ENCODE assay signal across 8 mouse cellular contexts in the genomic region with DNA sequence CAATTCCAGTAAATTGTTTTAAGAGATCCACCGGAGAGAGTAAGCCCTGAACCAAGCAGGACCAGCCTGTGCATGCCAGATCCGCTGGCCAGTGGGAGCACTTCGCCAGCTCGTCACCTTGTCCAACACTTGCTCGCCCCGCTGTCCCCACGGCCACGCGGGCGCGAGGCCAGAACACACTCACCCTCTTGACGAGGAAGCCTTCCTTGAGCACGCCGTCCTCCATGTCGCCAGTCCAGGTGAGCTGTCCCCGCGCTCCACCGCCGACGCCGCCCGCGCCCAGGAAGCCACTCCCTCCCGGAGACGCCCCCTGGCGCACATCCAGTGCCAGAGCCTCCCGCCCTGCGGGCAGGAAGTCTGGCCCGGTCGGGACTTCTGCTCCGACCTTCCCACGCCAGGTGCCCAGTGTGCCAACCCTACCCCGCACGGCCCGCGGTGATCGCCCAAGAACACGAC. TPM values are rescaled to one million over a fixed set of nuclear protein-coding genes. Genes with fewer than 3 reads are reported as not detected.
DNase-seq lines count a peak whose midpoint lies in the region; ATAC-seq and TF ChIP-seq lines count a peak whose summit lies in the region.

A gene (minus strand): TSS at position 258 of the 456 bp plus-strand sequence.

- no peak for TF ChIP-seq POLR2A in kidney, adult 2 months (IDR thresholded peaks at IDR 0.05; ENCODE audit: low read depth, low read length)
- no peak for TF ChIP-seq POLR2A in olfactory bulb, adult 2 months (IDR thresholded peaks at IDR 0.05; ENCODE audit: insufficient read depth, low read depth, low read length)

- DNase-seq in gastrocnemius, adult 2 months = peak; percentile 79
- DNase-seq in gastrocnemius, postnatal 25 days = no peak
- peak; percentile 71 for DNase-seq in cerebellum, adult 9-11 months
- DNase-seq in gonadal fat pad, adult 2 months (ENCODE audit: low read depth) = no peak
- DNase-seq in kidney, adult 2 months = peak; percentile 85
- peak; percentile 85 for DNase-seq in thymus, postnatal 4 days

- peak; percentile 51 for ATAC-seq in lung, embryonic 15.5 days (ENCODE audit: borderline replicate concordance, extremely low read depth, low FRiP score, low TSS enrichment)

- H3K27ac ChIP-seq in gastrocnemius, adult 2 months = no peak within 1 kb of the TSS
- no peak within 1 kb of the TSS for H3K27ac ChIP-seq in kidney, adult 2 months (ENCODE audit: insufficient read depth, low read depth, low read length)
- H3K27ac ChIP-seq in lung, embryonic 15.5 days = no peak within 1 kb of the TSS
- no peak within 1 kb of the TSS for H3K27ac ChIP-seq in olfactory bulb, adult 2 months (ENCODE audit: insufficient read depth, low read depth, low read length)

- no peaks in the 10 kb centered on the region for H3K9me3 ChIP-seq in lung, embryonic 15.5 days

- H3K36me3 ChIP-seq in kidney, adult 2 months (ENCODE audit: control insufficient read depth, insufficient read depth, low read length) = no peaks in the 10 kb centered on the region
- H3K36me3 ChIP-seq in lung, embryonic 15.5 days = no peaks in the 10 kb centered on the region

- no peaks in the 10 kb centered on the region; the same call in 1 of the 2 replicates for H3K27me3 ChIP-seq in kidney, adult 2 months (replicated peaks; ENCODE audit: control insufficient read depth, insufficient read depth, low read length)
- H3K27me3 ChIP-seq in lung, embryonic 15.5 days = peaks cover 28% of the 10 kb centered on the region

- WGBS in kidney, adult 2 months = 3% methylated on average over 38 of the region's 38 CpGs
- WGBS in lung, embryonic 15.5 days = 2% methylated on average over 38 of the region's 38 CpGs
- 4% methylated on average over 38 of the region's 38 CpGs for WGBS in olfactory bulb, adult 2 months

- intact Hi-C loops in gastrocnemius, adult 2 months (cut with DNase I) = no loop called here

- H3K9ac ChIP-seq in lung, embryonic 15.5 days = peak within 1 kb of the TSS; percentile 25; the same call in 1 of the 2 replicates

- peak within 1 kb of the TSS; percentile 70 for H3K4me3 ChIP-seq in gastrocnemius, adult 2 months
- H3K4me3 ChIP-seq in kidney, adult 2 months (ENCODE audit: insufficient read depth, low read depth, low read length) = peak within 1 kb of the TSS; percentile 41
- peak within 1 kb of the TSS; percentile 44 for H3K4me3 ChIP-seq in lung, embryonic 15.5 days
- peak within 1 kb of the TSS; percentile 21 for H3K4me3 ChIP-seq in olfactory bulb, adult 2 months (ENCODE audit: insufficient read depth, low read depth, low read length)

- H3K4me1 ChIP-seq in kidney, adult 2 months (ENCODE audit: control insufficient read depth, insufficient read depth, low read length) = 0 out of 2 replicates have a peak, but pooled peaks cover 3% of the 10 kb centered on the region
- H3K4me1 ChIP-seq in lung, embryonic 15.5 days = peaks cover 14% of the 10 kb centered on the region
- peaks cover 15% of the 10 kb centered on the region for H3K4me1 ChIP-seq in olfactory bulb, adult 2 months (ENCODE audit: control insufficient read depth, insufficient read depth, low read length)

- TF ChIP-seq CTCF in gastrocnemius, adult 2 months (IDR thresholded peaks at IDR 0.05) = peak; percentile 10; the same call in 1 of the 2 replicates
- TF ChIP-seq CTCF in kidney, adult 2 months (conservative IDR thresholded peaks at IDR 0.05; ENCODE audit: insufficient read depth, insufficient read length, low read depth, low read length) = no peak; the same call in 1 of the 2 replicates
- no peak for TF ChIP-seq CTCF in olfactory bulb, adult 2 months (IDR thresholded peaks at IDR 0.05; ENCODE audit: insufficient read depth, low read depth, low read length)

- H3K4me2 ChIP-seq in lung, embryonic 15.5 days = peak within 1 kb of the TSS; percentile 86

RNA-seq across cellular contexts. Expression of the gene that starts here (rescaled TPM):
- under 1 TPM; 0.20 to 0.28 TPM for total RNA-seq in gastrocnemius, adult 2 months (2021)
- under 1 TPM in 1 of 2 experiments, not detected in 1; 0.43 TPM for total RNA-seq in gastrocnemius, postnatal 25 days (2021)
- 12.7 and 20.7 TPM in 2 replicates for polyA plus RNA-seq in gonadal fat pad, adult 2 months (2012; rRNA removed)
- 2.0 TPM in 2 replicates for polyA plus RNA-seq in kidney, adult 2 months (2012; rRNA removed)
- 6.0 and 7.1 TPM in 2 replicates for polyA plus RNA-seq in lung, embryonic 15.5 days (2015; fragmentation: Nextera tagmentation; extraction: Ambion mirVana)
- not detected in 2 replicates for polyA plus RNA-seq in olfactory bulb, adult 2 months (2012; ENCODE audit: insufficient read depth, insufficient read length, low replicate concordance, missing spikeins)

Comparison
In these comparisons a context has a peak if more than half of its experiments do, and no peak if none do; other contexts are left out.
1. Peak in DNase-seq and H3K4me3 ChIP-seq in gastrocnemius, adult 2 months; RNA of the gene not detected or under 1 TPM.
2. DNase-seq: peak in cerebellum, adult 9-11 months (single experiment), kidney, adult 2 months (single experiment) and thymus, postnatal 4 days (single experiment); none in gastrocnemius, postnatal 25 days (single experiment) and gonadal fat pad, adult 2 months (single experiment).
3. Peak in every context shown above with its lines, with median percentiles within 50 percentile points of each other: H3K4me3 ChIP-seq.